Mouse (Mus musculus): ENCODE measurements at regions not wholly inside any gene's neighbourhood (a gene's known extent, or its start where the extent isn't known, plus 50 kb on each side); places are given as distances from the start of the nearest gene placed in this dataset.

GRCm38 (mm10) chr9:88073579-88073978 lies 253.4 kb upstream of the Nt5e start:
- no peak for TF ChIP-seq CTCF (IDR thresholded peaks at IDR 0.05; ENCODE audit: extremely low read depth, insufficient read length, insufficient replicate concordance, low read depth, low read length)
- no peak for TF ChIP-seq POLR2A (IDR thresholded peaks at IDR 0.05; ENCODE audit: low read depth, low read length)

Data from small intestine, adult 2 months (tissue).